Mouse (Mus musculus): ENCODE measurements around the gene Sec14l2. TPM values are rescaled to one million over a fixed set of nuclear protein-coding genes. Genes with fewer than 3 reads are reported as not detected.

The Sec14l2 gene
- polyA plus RNA-seq, 1 experiment from 2014 or later: 0.42 TPM

DNA sequence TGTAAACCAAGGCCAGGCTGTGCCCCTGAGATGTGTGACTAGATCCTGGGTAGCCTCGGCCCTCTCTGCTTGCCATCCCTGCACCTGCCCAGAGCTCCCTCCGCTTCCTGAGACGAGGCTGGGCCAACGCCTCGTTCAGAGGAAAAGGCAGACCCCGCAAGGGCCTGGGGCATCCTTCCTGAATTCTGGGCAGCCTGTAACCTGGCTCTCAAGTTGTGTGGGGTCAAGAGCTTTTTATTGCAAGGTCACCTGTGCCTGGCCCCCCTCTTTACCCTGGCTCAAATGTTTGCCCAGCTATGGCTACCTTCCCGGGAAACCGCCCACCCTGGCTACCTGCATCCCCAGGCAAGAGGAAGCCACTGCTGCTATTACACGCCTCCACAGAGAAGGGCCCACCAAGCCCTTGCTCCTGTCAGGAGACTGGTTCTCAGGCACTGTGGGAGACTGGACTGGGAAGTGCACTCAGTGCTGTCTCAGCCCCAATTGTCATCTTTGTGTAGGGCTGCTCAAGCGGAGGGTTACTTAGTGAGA lies 26.1 kb downstream of the Sec14l2 start:
- peak overlapping the region; percentile 93 for H3K27ac ChIP-seq (ENCODE audit: low read length)
- no peaks in the 10 kb centered on the region for H3K27me3 ChIP-seq (ENCODE audit: control insufficient read depth, insufficient read depth, low read length)
- H3K4me3 ChIP-seq (ENCODE audit: low read length): peak overlapping the region; percentile 56
- no peaks in the 10 kb centered on the region for H3K9me3 ChIP-seq (replicated peaks; ENCODE audit: control insufficient read depth, low read length)
- WGBS: 32% methylated on average over 10 of the region's 10 CpGs
- peak overlapping the region; percentile 78 for H3K9ac ChIP-seq (ENCODE audit: low read length)
- H3K4me1 ChIP-seq (ENCODE audit: control insufficient read depth, insufficient read depth, low read length): peaks cover 21% of the 10 kb centered on the region
- H3K36me3 ChIP-seq (ENCODE audit: control insufficient read depth, insufficient read depth): peaks cover 9% of the 10 kb centered on the region
- ATAC-seq (replicated peaks; ENCODE audit: extremely low read depth, insufficient read depth, low FRiP score): peak; percentile 7; the same call in 1 of the 2 replicates
- peak overlapping the region; percentile 82 for H3K4me2 ChIP-seq (ENCODE audit: low read depth, low read length)

DNA sequence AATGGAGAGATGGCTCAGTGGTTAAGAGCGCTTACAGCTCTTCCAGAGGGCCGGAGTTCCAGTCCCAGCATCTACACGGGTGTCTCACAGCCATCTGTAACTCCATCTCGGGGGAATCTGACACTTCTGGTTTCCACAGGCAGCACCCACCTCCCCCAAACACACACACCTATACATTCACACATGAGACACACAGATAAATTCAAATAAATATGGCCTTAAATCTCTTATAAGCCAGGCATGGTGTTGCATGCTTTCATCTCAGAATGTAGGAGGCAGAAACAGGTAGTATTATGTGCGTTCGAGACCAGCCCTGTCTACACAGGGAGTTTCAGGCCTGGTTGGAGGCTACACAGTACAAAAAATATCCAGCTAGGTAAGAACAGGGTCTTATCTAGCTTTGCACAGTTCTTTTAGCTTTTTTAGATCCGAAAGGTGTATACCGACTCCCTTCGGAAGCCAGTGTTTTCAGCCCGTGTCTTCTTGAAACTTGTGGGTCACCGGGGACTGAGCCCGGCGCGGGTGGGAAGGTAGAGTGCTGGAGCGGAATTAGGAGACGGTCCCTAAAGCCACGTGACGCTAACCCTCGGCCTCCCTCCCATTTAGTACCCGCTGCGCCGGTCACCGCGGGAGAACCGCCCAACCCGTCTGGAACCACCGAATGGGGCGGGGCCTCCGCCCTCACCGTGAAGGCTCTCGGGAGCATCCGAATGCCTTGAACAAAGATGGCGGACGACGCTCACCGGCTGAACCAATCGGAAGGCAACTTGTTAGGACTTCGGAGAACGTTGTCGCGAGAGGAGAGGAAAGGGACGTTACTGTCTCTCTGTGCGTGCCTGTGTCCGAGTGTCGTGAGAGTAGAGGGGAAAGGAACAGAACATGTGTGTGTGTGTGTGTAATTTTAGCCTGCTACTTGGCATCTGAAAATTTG lies 26.9 kb downstream of the Sec14l2 start:
- ATAC-seq (replicated peaks; ENCODE audit: extremely low read depth, insufficient read depth, low FRiP score): peak; percentile 95
- Histone ChIP-seq H3K4me2 (ENCODE audit: low read depth, low read length) (peak overlapping the region; percentile 82), H3K9ac (ENCODE audit: low read length) (peak overlapping the region; percentile 81), H3K27me3 (ENCODE audit: control insufficient read depth, insufficient read depth, low read length) (no peaks in the 10 kb centered on the region), H3K4me3 (ENCODE audit: low read length) (peak overlapping the region; percentile 76), H3K36me3 (ENCODE audit: control insufficient read depth, insufficient read depth) (peaks cover 18% of the 10 kb centered on the region), H3K9me3 (replicated peaks; ENCODE audit: control insufficient read depth, low read length) (peaks cover 1% of the 10 kb centered on the region; the same call in 1 of the 2 replicates), H3K4me1 (ENCODE audit: control insufficient read depth, insufficient read depth, low read length) (peaks cover 21% of the 10 kb centered on the region), H3K27ac (ENCODE audit: low read length) (peak overlapping the region; percentile 94)
- WGBS: 3% methylated on average over 45 of the region's 45 CpGs

- Histone ChIP-seq H3K4me2 (ENCODE audit: low read depth, low read length) (peak within 1 kb of the TSS; percentile 64), H3K36me3 (ENCODE audit: control insufficient read depth, insufficient read depth) (peaks cover 25% of the 10 kb centered on the region), H3K4me1 (ENCODE audit: control insufficient read depth, insufficient read depth, low read length) (peaks cover 21% of the 10 kb centered on the region), H3K27me3 (ENCODE audit: control insufficient read depth, insufficient read depth, low read length) (no peaks in the 10 kb centered on the region), H3K9me3 (replicated peaks; ENCODE audit: control insufficient read depth, low read length) (peaks cover 8% of the 10 kb centered on the region), H3K27ac (ENCODE audit: low read length) (peak within 1 kb of the TSS; percentile 94), H3K9ac (ENCODE audit: low read length) (peak within 1 kb of the TSS; percentile 81), H3K4me3 (ENCODE audit: low read length) (peak within 1 kb of the TSS; percentile 76)
- ATAC-seq (replicated peaks; ENCODE audit: extremely low read depth, insufficient read depth, low FRiP score): peak; percentile 14; the same call in 1 of the 2 replicates
- WGBS: 6% methylated on average over 34 of the region's 34 CpGs
Measured at GRCm38 (mm10) chr11:4095171-4096053, 27.8 kb downstream of the Sec14l2 start, which contains the start of gene Mtfp1. Mtfp1 (minus strand) TSS chr11:4095445.

DNA sequence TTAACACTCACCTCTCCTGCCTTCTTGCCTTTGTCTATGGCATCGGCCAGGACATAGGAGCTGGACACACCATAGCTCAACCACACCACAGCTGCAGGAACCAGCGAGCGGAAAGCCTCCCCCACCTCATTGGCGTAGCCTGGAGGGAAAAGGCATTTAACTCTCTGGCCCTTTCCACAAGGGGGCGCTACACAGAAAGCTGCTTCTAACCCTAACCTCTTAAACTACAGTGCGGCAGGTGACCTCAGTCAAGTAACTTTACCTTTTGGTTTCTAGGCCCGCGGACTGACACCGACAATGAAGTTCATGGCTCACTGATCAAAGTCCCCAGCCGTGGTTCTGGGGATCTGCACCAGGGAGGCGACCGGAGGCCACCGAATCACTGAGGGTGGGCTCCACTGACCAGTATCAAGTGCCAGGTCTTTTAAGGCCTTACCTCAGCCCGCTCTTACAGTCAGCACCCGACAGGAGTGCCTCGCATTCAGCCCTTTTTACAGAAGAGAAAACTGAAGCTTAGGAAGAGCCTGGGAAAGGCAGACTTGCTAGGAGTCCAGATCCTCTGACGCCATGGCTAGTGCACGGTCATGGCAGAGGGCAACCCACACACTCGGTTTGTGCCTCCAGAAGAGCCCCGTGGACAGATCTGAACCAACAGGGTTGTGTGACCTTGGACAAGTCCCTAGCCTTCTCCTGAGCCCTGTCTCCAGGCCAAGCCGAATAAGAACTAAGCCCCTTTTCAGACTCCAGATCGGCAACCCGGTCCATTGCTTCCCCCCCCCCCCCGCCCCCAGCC lies 28.6 kb downstream of the Sec14l2 start:
- no peak for ATAC-seq (replicated peaks; ENCODE audit: extremely low read depth, insufficient read depth, low FRiP score)
- Histone ChIP-seq H3K4me1 (ENCODE audit: control insufficient read depth, insufficient read depth, low read length) (peaks cover 21% of the 10 kb centered on the region), H3K27ac (ENCODE audit: low read length) (peak overlapping the region; percentile 94), H3K4me3 (ENCODE audit: low read length) (peak overlapping the region; percentile 76), H3K4me2 (ENCODE audit: low read depth, low read length) (peak overlapping the region; percentile 64), H3K9ac (ENCODE audit: low read length) (peak overlapping the region; percentile 81), H3K27me3 (ENCODE audit: control insufficient read depth, insufficient read depth, low read length) (no peaks in the 10 kb centered on the region), H3K9me3 (replicated peaks; ENCODE audit: control insufficient read depth, low read length) (peaks cover 8% of the 10 kb centered on the region), H3K36me3 (ENCODE audit: control insufficient read depth, insufficient read depth) (peaks cover 25% of the 10 kb centered on the region)
- WGBS: 10% methylated on average over 23 of the region's 24 CpGs

DNA sequence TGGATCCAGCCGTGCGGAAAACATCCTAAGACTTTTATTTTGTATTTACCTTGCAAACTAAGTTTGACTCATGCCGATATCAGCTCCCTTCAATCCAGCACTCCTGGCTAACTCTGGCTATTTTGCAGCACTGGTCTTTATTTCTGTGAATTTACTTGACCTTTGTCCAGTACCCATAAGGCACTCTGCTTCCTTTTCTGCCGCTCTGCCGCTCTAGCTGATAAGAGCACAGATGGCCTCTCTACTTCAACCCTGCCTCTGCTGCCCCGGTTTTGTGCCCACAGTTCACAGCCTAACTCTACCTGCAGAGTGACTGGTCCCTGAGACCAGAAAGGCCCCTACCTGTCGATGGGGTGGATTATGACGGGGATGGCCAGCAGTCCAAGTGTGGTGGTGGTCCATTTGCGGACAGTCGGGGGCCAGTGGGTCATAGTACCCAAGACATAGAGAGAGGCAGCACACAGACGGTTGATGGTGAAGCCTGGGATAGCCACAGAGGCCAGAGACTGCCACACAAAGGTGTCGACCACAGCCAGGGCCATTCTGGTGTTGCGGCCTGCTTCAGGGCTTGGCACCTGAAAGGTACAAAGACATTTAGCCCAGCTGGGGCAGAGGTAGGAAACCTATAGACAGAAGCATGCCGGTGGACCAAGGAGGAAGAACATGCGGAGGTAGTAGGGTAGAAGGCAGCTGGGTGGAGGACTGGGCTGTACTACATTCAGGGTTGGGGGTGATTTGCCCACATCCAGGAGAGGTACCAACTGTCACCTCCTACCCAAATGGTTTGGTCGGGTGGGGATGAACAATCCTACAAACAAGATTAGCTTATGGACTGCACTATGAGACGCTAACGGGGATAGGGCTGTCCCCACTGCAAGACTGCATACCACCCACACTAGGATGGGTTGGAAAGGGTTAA lies 29.5 kb downstream of the Sec14l2 start:
- peaks cover 25% of the 10 kb centered on the region for H3K36me3 ChIP-seq (ENCODE audit: control insufficient read depth, insufficient read depth)
- H3K9me3 ChIP-seq (replicated peaks; ENCODE audit: control insufficient read depth, low read length): peaks cover 8% of the 10 kb centered on the region
- peaks cover 21% of the 10 kb centered on the region for H3K4me1 ChIP-seq (ENCODE audit: control insufficient read depth, insufficient read depth, low read length)
- H3K4me2 ChIP-seq (ENCODE audit: low read depth, low read length): peak overlapping the region; percentile 64
- H3K27ac ChIP-seq (ENCODE audit: low read length): no peak overlapping the region
- H3K27me3 ChIP-seq (ENCODE audit: control insufficient read depth, insufficient read depth, low read length): no peaks in the 10 kb centered on the region
- ATAC-seq (replicated peaks; ENCODE audit: extremely low read depth, insufficient read depth, low FRiP score): no peak
- H3K9ac ChIP-seq (ENCODE audit: low read length): no peak overlapping the region
- H3K4me3 ChIP-seq (ENCODE audit: low read length): peak overlapping the region; percentile 76
- WGBS: 75% methylated on average over 18 of the region's 18 CpGs

DNA sequence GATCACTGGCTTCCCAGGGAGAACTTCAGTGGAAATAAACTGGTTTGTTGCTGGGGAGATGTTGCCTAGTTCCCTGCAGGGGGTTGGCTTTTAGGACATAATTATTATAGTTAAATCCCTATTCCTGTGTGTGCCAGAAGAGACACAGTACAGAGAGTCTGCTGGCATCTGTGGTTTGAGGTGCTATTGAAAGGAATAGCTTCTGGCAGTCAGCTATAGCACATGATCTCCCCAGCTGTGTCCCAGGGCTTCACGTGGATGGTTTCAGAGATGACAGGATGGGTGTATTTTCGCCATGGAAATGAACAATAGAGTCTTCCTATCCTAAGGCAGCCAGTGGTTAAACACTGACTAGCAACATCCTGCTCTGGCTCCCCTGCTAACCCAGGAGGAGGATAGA lies 35.9 kb downstream of the Sec14l2 start:
- no peaks in the 10 kb centered on the region for H3K4me1 ChIP-seq (ENCODE audit: control insufficient read depth, insufficient read depth, low read length)
- no peak overlapping the region for H3K4me3 ChIP-seq (ENCODE audit: low read length)
- ATAC-seq (replicated peaks; ENCODE audit: extremely low read depth, insufficient read depth, low FRiP score): no peak
- H3K4me2 ChIP-seq (ENCODE audit: low read depth, low read length): no peak overlapping the region
- peaks cover 10% of the 10 kb centered on the region for H3K9me3 ChIP-seq (replicated peaks; ENCODE audit: control insufficient read depth, low read length)
- no peak overlapping the region for H3K9ac ChIP-seq (ENCODE audit: low read length)
- peaks cover 17% of the 10 kb centered on the region for H3K36me3 ChIP-seq (ENCODE audit: control insufficient read depth, insufficient read depth)
- no peak overlapping the region for H3K27ac ChIP-seq (ENCODE audit: low read length)
- 45% methylated on average over 2 of the region's 2 CpGs for WGBS
- H3K27me3 ChIP-seq (ENCODE audit: control insufficient read depth, insufficient read depth, low read length): no peaks in the 10 kb centered on the region

DNA sequence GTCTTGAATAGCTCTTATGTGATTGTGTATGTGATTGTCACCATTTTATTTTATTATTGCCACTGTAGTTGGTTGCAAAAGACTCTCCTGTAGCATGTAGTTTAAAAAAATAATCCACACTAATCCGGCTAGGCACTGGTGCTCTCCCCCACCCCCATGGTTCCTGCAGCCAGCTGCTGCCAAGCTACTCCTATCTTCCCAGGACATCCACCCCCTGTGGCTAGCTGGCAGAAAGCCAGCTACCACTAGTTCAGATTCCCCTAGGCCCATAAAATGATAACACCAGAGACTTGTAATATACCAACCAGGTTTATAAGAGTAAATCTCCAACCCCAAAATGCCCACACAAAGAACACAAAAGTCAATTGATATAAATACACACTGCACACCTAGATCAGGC lies 37.0 kb downstream of the Sec14l2 start:
- no peak for ATAC-seq (replicated peaks; ENCODE audit: extremely low read depth, insufficient read depth, low FRiP score)
- WGBS: 56% methylated on average over 1 of the region's 1 CpGs
- Histone ChIP-seq H3K36me3 (ENCODE audit: control insufficient read depth, insufficient read depth) (peaks cover 7% of the 10 kb centered on the region), H3K27ac (ENCODE audit: low read length) (no peak overlapping the region), H3K9me3 (replicated peaks; ENCODE audit: control insufficient read depth, low read length) (peaks cover 8% of the 10 kb centered on the region), H3K4me2 (ENCODE audit: low read depth, low read length) (no peak overlapping the region), H3K9ac (ENCODE audit: low read length) (no peak overlapping the region), H3K4me1 (ENCODE audit: control insufficient read depth, insufficient read depth, low read length) (no peaks in the 10 kb centered on the region), H3K27me3 (ENCODE audit: control insufficient read depth, insufficient read depth, low read length) (no peaks in the 10 kb centered on the region), H3K4me3 (ENCODE audit: low read length) (no peak overlapping the region)
